Mouse (Mus musculus) v-Abl transformed pro-B cells (cell line): Measurements from ENCODE around the gene Pcnt.

ENCODE experiments used
- in situ Hi-C, 2 experiments: fragments of 400-800 bp; cut with MboI; formaldehyde crosslinking; loops; one replicate each; pipeline ENCODE4 v1.15.1; 2025; ENCODE audit not compliant: unreplicated experiment in 2 of 2

The Pcnt gene

DNA sequence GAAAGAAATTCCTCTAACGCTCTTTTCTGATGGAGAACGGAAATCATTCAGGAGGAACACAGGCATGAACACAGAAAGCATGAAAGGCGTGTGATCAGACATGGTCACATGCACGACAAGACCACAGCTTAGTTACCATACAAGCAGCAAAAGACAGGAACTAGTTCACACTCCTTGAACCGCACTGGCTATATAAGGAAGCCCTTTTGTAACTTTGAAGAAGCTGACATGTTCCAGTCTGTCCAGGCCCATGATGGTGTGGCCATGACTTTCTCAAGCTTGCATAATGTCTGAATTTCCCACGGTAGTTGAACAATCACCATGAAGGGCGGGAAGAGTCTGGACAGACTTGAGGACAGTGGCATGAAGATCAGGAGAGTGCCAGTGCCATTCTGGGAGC is 16.9 kb downstream of the Pcnt start:
- in situ Hi-C loops = loop anchor here in 1 of 2 experiments (10.0 kb wide), 1 partner anchor 161 kb away; no protein-coding TSS in a partner anchor

GRCm38 (mm10) chr10:76416811-76417210 is 25.8 kb downstream of the Pcnt start:
- in situ Hi-C loops = no loop called here

DNA sequence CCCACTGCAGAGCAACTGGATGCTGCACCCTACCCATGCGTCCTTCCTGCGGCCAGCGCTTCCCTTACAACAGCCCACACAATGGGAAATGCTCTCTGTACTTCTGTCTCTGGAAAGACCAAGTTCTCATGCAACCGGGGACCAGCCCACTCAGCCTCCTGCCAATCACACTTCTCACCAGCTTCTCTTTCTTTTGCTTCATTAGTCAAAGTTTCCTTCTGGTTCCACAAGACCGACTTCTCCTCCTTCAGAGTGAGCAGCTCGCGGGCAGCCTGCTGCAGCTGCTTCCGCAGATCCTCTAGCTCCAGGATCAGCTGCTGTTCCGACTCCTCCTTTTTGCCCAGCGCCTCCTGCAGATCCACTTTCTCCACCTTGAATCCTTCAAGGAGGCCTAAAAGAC is 34.1 kb downstream of the Pcnt start:
- in situ Hi-C loops = no loop called here

DNA sequence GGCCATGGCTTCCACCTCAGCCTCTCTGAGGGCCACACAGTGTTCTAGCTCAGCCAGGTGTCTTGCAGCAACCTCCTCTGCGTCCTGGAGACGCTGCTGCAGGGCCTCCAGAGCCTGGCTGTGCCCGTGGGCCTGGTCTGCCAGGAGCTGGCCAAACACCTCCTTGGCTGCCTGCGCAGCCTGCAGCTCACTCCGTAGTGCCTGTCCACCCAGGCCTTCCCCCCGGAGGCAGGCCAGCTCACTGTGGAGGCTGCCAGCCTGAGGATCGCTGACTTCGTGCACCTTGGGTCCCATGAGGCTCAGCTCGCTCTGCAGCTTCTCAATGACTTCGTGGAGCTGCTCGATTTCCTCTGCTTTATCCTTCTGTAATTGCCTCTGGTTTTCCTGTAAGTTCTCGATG is 50.0 kb downstream of the Pcnt start:
- in situ Hi-C loops = no loop called here

DNA sequence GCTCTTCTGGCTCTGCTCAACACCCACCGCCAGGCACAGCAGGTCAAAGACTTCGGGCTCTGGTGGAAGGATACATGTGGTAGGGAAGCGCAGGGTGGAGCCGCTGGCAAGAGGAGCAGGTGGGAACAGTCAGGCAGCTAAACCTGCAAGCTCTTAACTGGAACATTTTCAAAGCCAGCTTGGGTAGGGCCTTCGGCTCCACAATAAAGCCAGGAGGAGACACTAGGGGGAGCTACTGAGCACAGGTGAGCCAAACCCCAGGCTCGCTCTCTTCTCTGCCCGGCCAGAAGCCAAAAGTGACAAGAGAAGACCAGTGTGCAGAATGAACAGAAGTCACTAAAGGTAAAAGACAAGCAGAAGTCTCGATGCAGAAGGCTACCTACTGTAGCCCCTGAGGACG is 50.8 kb downstream of the Pcnt start:
- in situ Hi-C loops = no loop called here

GRCm38 (mm10) chr10:76391166-76391565 is 51.4 kb downstream of the Pcnt start:
- in situ Hi-C loops = no loop called here

- in situ Hi-C loops = no loop called here
Observed at GRCm38 (mm10) chr10:76374981-76375380, 67.6 kb downstream of the Pcnt start.

GRCm38 (mm10) chr10:76371736-76372135 is 70.8 kb downstream of the Pcnt start:
- in situ Hi-C loops = no loop called here

DNA sequence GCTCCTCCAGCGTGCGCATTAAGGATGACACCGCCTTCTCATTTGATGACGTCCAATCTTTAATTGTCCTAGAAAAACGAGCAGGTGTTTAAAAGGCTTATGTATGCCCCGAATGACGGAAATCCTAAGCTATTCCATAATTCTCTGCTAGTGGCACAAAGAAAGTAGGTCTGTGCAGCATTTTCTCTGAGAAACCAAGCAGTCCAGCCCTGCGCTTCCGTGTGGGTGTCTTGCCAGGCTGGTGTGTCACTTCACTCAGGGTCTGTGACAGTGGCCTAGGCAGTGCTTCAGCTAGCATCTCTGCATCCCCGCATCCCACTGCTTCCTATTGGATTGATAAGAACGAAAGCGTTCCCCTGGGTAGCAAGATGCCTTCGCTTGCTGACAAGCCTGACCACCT is 73.8 kb downstream of the Pcnt start:
- in situ Hi-C loops = no loop called here

GRCm38 (mm10) chr10:76363233-76363632 is 79.4 kb downstream of the Pcnt start:
- in situ Hi-C loops = no loop called here

- in situ Hi-C loops = no loop called here
Observed at GRCm38 (mm10) chr10:76358468-76358867, 84.1 kb downstream of the Pcnt start.

DNA sequence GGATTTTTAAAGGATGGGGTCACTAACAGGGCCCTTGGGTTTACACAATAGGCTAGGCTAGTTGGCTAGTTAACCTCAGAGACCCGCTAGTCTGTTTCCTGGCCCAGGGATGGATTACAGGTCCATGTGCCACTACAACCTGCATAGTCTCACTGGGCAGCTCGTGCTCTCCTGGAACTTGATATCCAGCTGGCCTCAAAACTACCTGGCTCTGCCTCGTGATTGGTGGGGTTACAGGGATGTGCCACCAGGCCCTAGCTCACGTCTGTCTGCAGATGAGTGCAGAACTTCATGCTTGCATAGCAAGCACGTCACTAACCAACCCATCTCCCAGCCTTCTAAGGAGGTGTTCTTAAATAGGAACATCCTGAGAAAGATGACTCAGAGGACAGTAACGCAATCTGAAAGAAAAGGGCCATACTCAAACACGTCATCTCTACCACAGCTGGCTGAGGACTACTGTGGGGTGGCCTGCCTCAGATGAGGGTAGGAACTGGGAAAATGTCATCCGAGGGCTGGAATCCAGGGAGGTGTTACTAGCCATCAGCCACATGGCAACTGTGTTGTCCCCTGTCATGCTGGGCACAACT is 85.2 kb downstream of the Pcnt start:
- in situ Hi-C loops = no loop called here

DNA sequence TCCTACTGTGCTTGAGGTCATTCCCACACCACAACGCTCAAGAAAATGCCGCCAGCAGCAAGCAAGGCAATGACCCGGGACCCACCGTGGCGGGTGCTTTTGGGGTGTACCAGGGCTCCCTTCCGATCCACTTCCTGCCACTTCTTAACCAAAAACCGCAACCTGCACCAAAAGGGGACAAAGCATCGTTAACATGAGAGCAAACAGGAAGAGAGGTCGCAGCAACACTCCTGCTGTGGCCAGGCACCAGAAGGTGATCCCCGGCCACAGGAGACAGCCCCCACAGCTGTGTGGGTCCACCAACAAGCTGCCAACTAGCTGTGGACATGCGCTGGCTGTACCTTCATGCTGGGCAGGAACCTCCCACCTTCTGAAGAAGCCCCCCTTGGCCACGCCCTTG is 87.6 kb downstream of the Pcnt start:
- in situ Hi-C loops = no loop called here

DNA sequence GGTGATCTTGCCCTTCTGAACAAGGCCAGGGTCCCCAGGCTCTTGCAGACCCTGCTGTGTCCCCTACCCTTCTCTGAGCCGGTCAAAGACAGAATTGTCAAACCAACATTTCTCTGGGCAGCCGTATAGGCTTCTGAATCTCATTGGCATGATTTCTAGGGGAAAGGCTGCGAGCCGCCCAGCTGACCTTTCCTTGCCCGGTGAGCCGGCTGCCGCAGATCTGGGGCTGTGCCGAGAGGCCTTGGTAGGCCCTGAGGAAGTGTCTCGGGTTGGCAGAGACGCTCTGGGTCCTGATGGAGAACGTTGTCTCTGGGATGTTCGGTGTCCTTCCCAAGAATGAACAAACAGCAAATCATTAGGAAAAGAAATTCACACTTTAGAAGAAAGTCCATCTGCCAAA is 88.6 kb downstream of the Pcnt start:
- in situ Hi-C loops = no loop called here

DNA sequence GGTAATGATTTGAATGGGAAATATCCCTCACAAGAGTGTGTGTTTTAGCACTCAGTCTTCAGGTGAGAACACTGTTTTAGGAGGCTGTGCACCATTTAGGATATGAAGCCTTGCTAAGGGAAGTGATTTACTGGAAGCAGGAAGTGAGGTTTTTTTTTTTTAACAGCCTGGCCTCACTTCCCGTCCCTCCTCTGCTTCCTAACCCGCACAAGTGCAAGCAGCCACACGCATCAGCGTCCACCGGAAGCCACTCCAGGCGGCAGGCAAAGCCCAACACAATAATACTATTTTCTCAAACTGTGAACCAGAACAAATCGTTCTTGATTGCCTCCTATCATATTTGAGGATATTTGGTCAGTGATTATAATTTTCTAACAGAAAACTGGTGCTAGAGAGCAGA is 90.6 kb downstream of the Pcnt start:
- in situ Hi-C loops = no loop called here

- in situ Hi-C loops = loop anchor here (5.0 to 25.0 kb wide), 2 partner anchors 36 to 691 kb away; partner anchors contain the start of gene Slc19a1 (in 1 of the 2)
Observed at GRCm38 (mm10) chr10:76346589-76346988, 96.0 kb downstream of the Pcnt start.

GRCm38 (mm10) chr10:76346043-76346491 is 96.5 kb downstream of the Pcnt start:
- in situ Hi-C loops = loop anchor here (5.0 to 25.0 kb wide), 2 partner anchors 36 to 691 kb away; partner anchors contain the start of gene Slc19a1 (in 1 of the 2)

GRCm38 (mm10) chr10:76345540-76345902 is 97.1 kb downstream of the Pcnt start:
- in situ Hi-C loops = loop anchor here (5.0 to 25.0 kb wide), 2 partner anchors 37 to 692 kb away; partner anchors contain the start of gene Slc19a1 (in 1 of the 2)

- in situ Hi-C loops = loop anchor here (5.0 to 25.0 kb wide), 2 partner anchors 37 to 692 kb away; partner anchors contain the start of gene Slc19a1 (in 1 of the 2)
Observed at GRCm38 (mm10) chr10:76344711-76345539, 97.7 kb downstream of the Pcnt start, which contains the start of gene Dip2a. Gene Dip2a (minus strand): TSS chr10:76345291.

GRCm38 (mm10) chr10:76334350-76334749 is 108.2 kb downstream of the Pcnt start:
- in situ Hi-C loops = loop anchor here in 1 of 2 experiments (25.0 kb wide), 1 partner anchor 703 kb away; the partner anchor contains the start of gene Slc19a1

GRCm38 (mm10) chr10:76332040-76332439 is 110.5 kb downstream of the Pcnt start:
- in situ Hi-C loops = loop anchor here in 1 of 2 experiments (25.0 kb wide), 1 partner anchor 705 kb away; the partner anchor contains the start of gene Slc19a1
